Mouse (Mus musculus) cerebellum, postnatal 4 days (tissue): ENCODE results near the gene Snap25.
A peak's percentile ranks its signal among the peaks of the same experiment; 100 is the strongest.

Experiments
- DNase-seq, 2 experiments: peaks; one replicate each; pipeline ENCODE4 v3.0.0; 2022; ENCODE audit warnings: low spot score in 2 of 2, mixed read lengths in 1 of 2

Gene Snap25

DNA sequence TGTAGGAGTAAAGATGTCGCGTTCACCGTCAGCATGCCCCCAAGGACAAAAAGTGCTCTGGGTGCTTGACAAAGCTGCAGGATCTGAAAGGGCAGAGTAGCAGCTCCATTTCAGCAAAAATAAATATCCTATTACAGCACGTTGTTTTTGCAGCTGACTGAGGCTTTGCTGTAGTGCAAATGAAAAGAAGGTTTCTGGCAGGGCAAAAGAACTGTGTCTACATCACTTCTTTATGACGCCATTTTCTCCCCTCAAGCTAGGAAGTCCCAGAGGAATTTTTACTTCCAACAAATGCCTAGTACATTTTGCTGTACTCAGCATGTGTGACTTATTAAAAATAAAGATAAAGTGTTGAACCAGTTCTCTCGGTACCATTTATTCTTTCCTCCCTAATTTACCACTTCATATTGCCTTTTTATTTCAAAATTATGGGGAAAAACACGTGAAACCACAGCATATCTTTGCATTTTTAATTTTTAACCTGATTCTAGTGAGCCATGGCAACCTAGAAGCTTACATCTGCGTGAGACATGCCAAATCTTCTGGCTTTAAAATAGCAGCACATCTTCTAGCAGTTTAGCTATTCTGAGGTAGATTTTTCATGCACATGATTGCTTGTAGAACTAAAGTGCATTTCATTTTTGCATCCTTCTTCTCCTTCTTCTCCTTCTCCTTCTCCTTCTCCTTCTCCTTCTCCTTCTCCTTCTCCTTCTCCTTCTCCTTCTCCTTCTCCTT, 94.9 kb downstream of the Snap25 start:
- DNase-seq, result no peak

DNA sequence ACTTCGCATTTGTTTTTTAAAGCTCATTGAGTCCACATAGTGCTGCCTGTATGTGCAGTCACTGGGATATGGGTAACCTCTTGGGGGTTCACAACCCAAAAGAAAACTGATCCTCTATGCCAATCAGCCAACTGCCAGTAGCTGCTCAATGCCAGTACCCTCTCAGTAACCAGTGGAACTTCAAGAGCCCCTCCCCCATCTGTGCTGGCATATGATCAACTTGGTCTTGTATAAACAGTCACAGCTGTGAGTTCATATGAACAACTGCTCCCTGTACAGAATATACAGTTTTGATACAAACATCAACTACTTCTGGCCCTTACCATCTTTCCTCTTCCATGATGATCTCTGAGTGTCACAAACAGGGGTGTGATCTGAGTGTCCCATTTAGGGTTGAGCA, 98.1 kb downstream of the Snap25 start:
- DNase-seq, result peak in 1 of 2 experiments; percentile 15

DNA sequence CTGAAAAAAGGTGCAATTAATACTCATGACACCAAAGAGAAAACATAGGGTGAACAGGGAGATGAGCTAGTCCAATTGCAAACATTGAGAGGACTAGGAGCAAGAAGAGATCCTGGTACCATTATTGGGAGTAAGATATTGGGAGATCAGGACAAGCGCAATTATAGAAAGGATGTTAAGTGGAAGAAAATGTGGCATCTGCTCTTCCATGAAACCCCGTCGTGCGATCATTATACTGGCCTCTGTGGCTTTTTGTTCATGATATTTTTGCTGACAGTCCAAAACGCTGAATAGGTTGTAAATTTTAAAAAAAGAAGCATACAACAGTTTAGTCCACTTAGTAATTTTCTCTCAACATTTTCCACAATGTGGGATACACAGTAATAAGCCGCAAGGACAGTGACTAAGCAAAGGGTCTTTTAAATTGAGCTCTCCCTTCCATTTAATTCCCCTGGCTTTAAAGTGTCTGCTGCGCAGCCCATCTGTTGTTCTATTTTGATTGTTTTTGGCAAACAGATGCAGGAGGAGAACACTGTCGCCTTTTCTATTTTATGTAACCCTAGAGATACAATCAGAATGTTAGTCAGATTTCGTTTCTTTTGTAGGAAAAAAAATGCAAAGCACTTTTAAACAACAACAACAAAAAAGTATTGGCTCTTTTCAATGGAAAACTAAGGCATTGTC, 103.6 kb downstream of the Snap25 start:
- DNase-seq, result peak in 1 of 2 experiments; percentile 4

DNA sequence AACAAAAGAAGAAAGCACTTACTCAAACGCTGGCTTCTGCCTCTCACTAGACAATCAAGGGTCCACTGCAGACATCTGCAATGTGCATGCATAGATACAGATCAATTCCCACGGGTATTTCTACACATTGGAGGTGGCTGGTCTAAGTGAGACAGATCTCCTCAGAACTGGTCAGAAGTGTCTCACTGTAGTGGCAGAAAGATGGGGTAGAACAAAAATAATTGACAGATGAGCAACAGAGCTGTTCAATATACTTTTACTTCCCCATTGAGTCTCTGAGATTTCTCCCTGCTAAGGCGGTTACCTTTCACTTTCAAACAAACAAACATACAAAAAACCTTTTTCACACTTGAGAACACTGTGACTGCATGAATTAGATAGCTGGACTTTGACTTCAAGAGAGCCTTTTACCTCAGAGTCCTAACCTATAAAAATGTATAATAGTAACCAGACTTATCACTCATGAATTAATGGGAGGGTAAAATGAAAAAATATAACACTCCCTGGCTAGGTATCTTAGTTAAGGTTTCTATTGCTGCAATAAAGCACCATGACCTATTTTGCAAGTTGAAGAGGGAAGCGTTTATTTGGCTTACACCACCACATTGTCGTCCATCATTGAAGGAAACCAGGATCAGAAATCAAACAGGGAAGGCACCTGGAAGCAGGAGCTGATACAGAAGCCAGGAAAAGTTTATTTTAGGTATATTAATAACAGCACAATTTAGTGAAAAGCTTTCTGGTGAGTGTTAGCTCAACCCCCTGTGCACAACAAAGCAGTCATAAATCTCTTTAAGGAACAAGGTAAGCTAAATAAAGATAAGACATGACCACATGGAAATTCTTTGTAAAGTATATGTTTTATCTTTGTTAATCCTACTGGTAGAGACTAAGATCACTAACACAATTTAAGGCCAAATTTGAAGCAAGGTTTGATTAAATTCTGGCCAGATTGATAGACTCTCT, 110.8 kb downstream of the Snap25 start:
- DNase-seq, result no peak

DNA sequence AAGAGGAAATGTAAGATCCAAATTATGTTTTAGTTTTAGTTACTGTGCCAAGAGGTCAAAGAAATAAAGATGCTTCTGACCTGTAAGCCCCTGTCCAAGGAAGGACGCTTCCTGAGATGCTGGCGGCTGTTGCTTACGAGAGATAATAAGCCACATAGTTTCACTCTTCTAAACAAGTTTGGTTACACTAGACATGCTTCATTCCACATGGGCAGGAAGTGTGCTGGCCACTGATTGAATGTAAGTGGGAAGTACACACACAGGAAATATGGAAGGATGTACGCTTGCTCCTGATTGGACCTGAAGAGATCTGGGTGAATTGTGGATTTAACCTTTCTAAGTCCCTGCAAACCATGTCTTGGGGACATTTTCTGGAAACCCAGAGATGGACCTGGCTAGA, 114.4 kb downstream of the Snap25 start:
- no peak for DNase-seq
